Mouse (Mus musculus) MEL (cell line): ENCODE measurements at regions not wholly inside any gene's neighbourhood (a gene's known extent, or its start where the extent isn't known, plus 50 kb on each side); places are given as distances from the start of the nearest gene placed in this dataset.

Experiments used
- DNase-seq: peaks from one replicate; pipeline ENCODE4 v3.0.0; 2011; ENCODE audit warnings: low read depth, low spot score
- H3K27ac ChIP-seq: 2 replicates; pipeline ENCODE4 v1.5.1; 2012; ENCODE audit warnings: low read depth, mild to moderate bottlenecking, control low read depth, low read length, moderate library complexity; ENCODE audit not compliant: control insufficient read depth
- H3K27me3 ChIP-seq, 2 experiments: fragments of 150-350 bp in 1 of 2; sonication (generic) in 1 of 2; 2 replicates each; pipeline ENCODE4 v1.6.1; 2012; ENCODE audit warnings: low read length in 2 of 2, mild to moderate bottlenecking in 2 of 2, improper control_type of control experiment in 1 of 2, moderate library complexity in 1 of 2; ENCODE audit not compliant: insufficient read depth in 2 of 2, control insufficient read depth in 1 of 2
- H3K36me3 ChIP-seq, 2 experiments: 2 replicates each; pipeline ENCODE4 v1.6.1; 2012 to 2014; ENCODE audit warnings: low read length in 2 of 2, improper control_type of control experiment in 1 of 2, inconsistent platforms in 1 of 2, mild to moderate bottlenecking in 1 of 2; ENCODE audit not compliant: insufficient read depth in 2 of 2, control insufficient read depth in 1 of 2
- H3K4me1 ChIP-seq, 2 experiments: fragments of 150-350 bp in 1 of 2; sonication (generic) in 1 of 2; 2 replicates each; pipeline ENCODE4 v1.6.1; 2012; ENCODE audit warnings: low read length in 2 of 2, improper control_type of control experiment in 1 of 2, mild to moderate bottlenecking in 1 of 2; ENCODE audit not compliant: insufficient read depth in 2 of 2, control insufficient read depth in 1 of 2
- H3K4me3 ChIP-seq, 2 experiments: fragments of 150-350 bp in 1 of 2; sonication (generic) in 1 of 2; 2 replicates each; pipeline ENCODE4 v1.5.1; 2012; ENCODE audit warnings: low read depth in 2 of 2, low read length in 2 of 2, mild to moderate bottlenecking in 2 of 2, moderate library complexity in 2 of 2, control low read depth in 1 of 2, improper control_type of control experiment in 1 of 2; ENCODE audit not compliant: control insufficient read depth in 1 of 2, insufficient read depth in 1 of 2
- H3K79me2 ChIP-seq: 2 replicates; pipeline ENCODE4 v1.6.1; 2012; ENCODE audit warnings: mild to moderate bottlenecking, low read length, moderate library complexity; ENCODE audit not compliant: control insufficient read depth, poor library complexity, insufficient read depth
- H3K9ac ChIP-seq: 2 replicates; pipeline ENCODE4 v1.6.1; 2012; ENCODE audit warnings: low read depth, mild to moderate bottlenecking, control low read depth, low read length, moderate library complexity; ENCODE audit not compliant: control insufficient read depth, poor library complexity, severe bottlenecking
- H3K9me3 ChIP-seq: fragments of 150-350 bp; sonication (generic); replicated peaks from 2 replicates; pipeline ENCODE4 v1.6.1; 2012; ENCODE audit warnings: mild to moderate bottlenecking, low read length, improper control_type of control experiment, moderate library complexity; ENCODE audit not compliant: insufficient read depth
- BHLHE40 ChIP-seq: IDR thresholded peaks from 2 replicates; pipeline ENCODE4 v1.6.1; 2012; ENCODE audit warnings: low read depth, mild to moderate bottlenecking, inconsistent platforms, low read length, improper control_type of control experiment, borderline replicate concordance
- CHD1 ChIP-seq: IDR thresholded peaks from 2 replicates; pipeline ENCODE4 v1.6.1; 2012; ENCODE audit warnings: low read depth, mild to moderate bottlenecking, inconsistent platforms, low read length, improper control_type of control experiment
- CTCF ChIP-seq, 3 experiments: IDR thresholded peaks in 2 of 3; conservative IDR thresholded peaks in 1 of 3; 2 replicates each; pipeline ENCODE4 v1.5.1; 2011 to 2012; ENCODE audit warnings: low read length in 3 of 3, low read depth in 2 of 3, mild to moderate bottlenecking in 2 of 3, improper control_type of control experiment in 1 of 3, inconsistent platforms in 1 of 3, mixed read lengths in 1 of 3, moderate library complexity in 1 of 3; ENCODE audit not compliant: control insufficient read depth in 1 of 3, insufficient read depth in 1 of 3, poor library complexity in 1 of 3, severe bottlenecking in 1 of 3
- E2F4 ChIP-seq: IDR thresholded peaks from 2 replicates; pipeline ENCODE4 v1.6.1; 2011; ENCODE audit warnings: low read depth, low read length, improper control_type of control experiment, borderline replicate concordance
- ELF1 ChIP-seq: IDR thresholded peaks from 2 replicates; pipeline ENCODE4 v1.6.1; 2014; ENCODE audit warnings: low read depth, mild to moderate bottlenecking, inconsistent platforms, low read length, improper control_type of control experiment, moderate library complexity
- ETS1 ChIP-seq: IDR thresholded peaks from 2 replicates; pipeline ENCODE4 v1.6.1; 2012; ENCODE audit warnings: low read depth, mild to moderate bottlenecking, inconsistent platforms, low read length, improper control_type of control experiment, moderate library complexity
- GABPA ChIP-seq: IDR thresholded peaks from 2 replicates; pipeline ENCODE4 v1.6.1; 2012; ENCODE audit warnings: low read depth, mild to moderate bottlenecking, inconsistent platforms, low read length, improper control_type of control experiment, moderate library complexity
- HCFC1 ChIP-seq: IDR thresholded peaks from 2 replicates; pipeline ENCODE4 v1.6.1; 2012; ENCODE audit warnings: low read depth, mild to moderate bottlenecking, inconsistent platforms, low read length, improper control_type of control experiment, moderate library complexity
- JUND ChIP-seq: IDR thresholded peaks from 2 replicates; pipeline ENCODE4 v1.6.1; 2011; ENCODE audit warnings: low read depth, mild to moderate bottlenecking, improper control_type of control experiment, low read length
- KAT2A ChIP-seq: conservative IDR thresholded peaks from 2 replicates; pipeline ENCODE4 v1.6.1; 2012; ENCODE audit warnings: low read depth, low read length, improper control_type of control experiment, inconsistent platforms
- MAZ ChIP-seq: IDR thresholded peaks from 2 replicates; pipeline ENCODE4 v1.6.1; 2012; ENCODE audit warnings: low read depth, mild to moderate bottlenecking, inconsistent platforms, low read length, improper control_type of control experiment
- MEF2A ChIP-seq: IDR thresholded peaks from 2 replicates; pipeline ENCODE4 v1.6.1; 2014; ENCODE audit warnings: low read depth, mild to moderate bottlenecking, inconsistent platforms, low read length, improper control_type of control experiment; ENCODE audit not compliant: poor library complexity, insufficient replicate concordance, severe bottlenecking; ENCODE audit errors: extremely low read depth
- MXI1 ChIP-seq: IDR thresholded peaks from 2 replicates; pipeline ENCODE4 v1.6.1; 2011; ENCODE audit warnings: mild to moderate bottlenecking, low read depth, low read length, improper control_type of control experiment
- MYB ChIP-seq: IDR thresholded peaks from 2 replicates; pipeline ENCODE4 v1.6.1; 2011; ENCODE audit warnings: mild to moderate bottlenecking, low read depth, low read length, improper control_type of control experiment
- NELFE ChIP-seq: IDR thresholded peaks from 2 replicates; pipeline ENCODE4 v1.6.1; 2011; ENCODE audit warnings: low read depth, low read length, improper control_type of control experiment
- POLR2AphosphoS5 ChIP-seq: IDR thresholded peaks from 2 replicates; pipeline ENCODE4 v1.6.1; 2012; ENCODE audit warnings: low read depth, borderline replicate concordance, mild to moderate bottlenecking, inconsistent platforms, low read length, moderate library complexity, mixed read lengths
- RCOR1 ChIP-seq: IDR thresholded peaks from 2 replicates; pipeline ENCODE4 v1.6.1; 2012; ENCODE audit warnings: low read depth, mild to moderate bottlenecking, inconsistent platforms, low read length, improper control_type of control experiment
- SMC3 ChIP-seq: IDR thresholded peaks from 2 replicates; pipeline ENCODE4 v1.6.1; 2011; ENCODE audit warnings: low read depth, low read length, improper control_type of control experiment
- TAL1 ChIP-seq: IDR thresholded peaks from 2 replicates; pipeline ENCODE4 v1.6.1; 2012; ENCODE audit warnings: mild to moderate bottlenecking, inconsistent platforms, low read length, moderate library complexity, mixed read lengths
- TCF12 ChIP-seq: IDR thresholded peaks from 2 replicates; pipeline ENCODE4 v1.6.1; 2014; ENCODE audit warnings: low read depth, mild to moderate bottlenecking, inconsistent platforms, low read length, improper control_type of control experiment, moderate library complexity
- USF2 ChIP-seq, 2 experiments: IDR thresholded peaks; 2 replicates each; pipeline ENCODE4 v1.6.1; 2011 to 2012; ENCODE audit warnings: improper control_type of control experiment in 2 of 2, low read length in 2 of 2, borderline replicate concordance in 1 of 2, inconsistent platforms in 1 of 2, low read depth in 1 of 2, mild to moderate bottlenecking in 1 of 2; ENCODE audit not compliant: insufficient read depth in 1 of 2
- ZC3H11A ChIP-seq: IDR thresholded peaks from 2 replicates; pipeline ENCODE4 v1.6.1; 2012; ENCODE audit warnings: low read depth, mild to moderate bottlenecking, inconsistent platforms, low read length, improper control_type of control experiment
- ZMIZ1 ChIP-seq: IDR thresholded peaks from 2 replicates; pipeline ENCODE4 v1.6.1; 2012; ENCODE audit warnings: low read depth, mild to moderate bottlenecking, inconsistent platforms, low read length, improper control_type of control experiment, moderate library complexity
- ZNF384 ChIP-seq: IDR thresholded peaks from 2 replicates; pipeline ENCODE4 v1.6.1; 2012; ENCODE audit warnings: low read depth, mild to moderate bottlenecking, inconsistent platforms, low read length, improper control_type of control experiment

- Histone ChIP-seq H3K79me2 (no peaks in the 10 kb centered on the region), H3K4me3 (no peak overlapping the region), H3K4me1 (0 out of 4 replicates have a peak, but pooled peaks cover 0 to 2% of the 10 kb centered on the region in 2 experiments), H3K27me3 (no peaks in the 10 kb centered on the region), H3K9ac (no peak overlapping the region), H3K36me3 (peaks cover 0 to 3% of the 10 kb centered on the region in 2 experiments; a peak in 2 of 4 replicates), H3K27ac (no peak overlapping the region), H3K9me3 (no peaks in the 10 kb centered on the region)
- no peak for DNase-seq
- TF ChIP-seq ZC3H11A (no peak), MEF2A (no peak), TAL1 (no peak), CHD1 (no peak), ETS1 (no peak), ZNF384 (no peak), MAZ (no peak), NELFE (no peak), ZMIZ1 (no peak), USF2 (IDR thresholded peaks at IDR 0.05; ENCODE audit: borderline replicate concordance in 1 of 2, insufficient read depth in 1 of 2, low read depth in 1 of 2, low read length in 2 of 2) (no peak), RCOR1 (no peak), CTCF (IDR thresholded peaks at IDR 0.05 in 2 of 3, conservative IDR thresholded peaks at IDR 0.05 in 1 of 3; ENCODE audit: control insufficient read depth in 1 of 3, insufficient read depth in 1 of 3, low read depth in 2 of 3, low read length in 3 of 3, poor library complexity in 1 of 3, severe bottlenecking in 1 of 3) (no peak), BHLHE40 (no peak), GABPA (no peak), POLR2AphosphoS5 (no peak), ELF1 (no peak)
These were observed 329.1 kb downstream of the Tdrd3 start for GRCm38 (mm10) chr14:87745524-87745923.

- no peaks in the 10 kb centered on the region for H3K79me2 ChIP-seq
- H3K36me3 ChIP-seq = peaks cover 0 to 3% of the 10 kb centered on the region in 2 experiments; a peak in 2 of 4 replicates
- TF ChIP-seq E2F4 = no peak
- TF ChIP-seq SMC3 = no peak
- no peak for TF ChIP-seq TAL1
- no peak for TF ChIP-seq RCOR1
- no peak for TF ChIP-seq HCFC1
- no peak for TF ChIP-seq MXI1
- no peak for TF ChIP-seq MEF2A
- TF ChIP-seq TCF12 = no peak
- TF ChIP-seq KAT2A = no peak
- no peak for TF ChIP-seq JUND
- no peak for TF ChIP-seq MYB
- no peak for TF ChIP-seq CHD1
- no peak overlapping the region for H3K27ac ChIP-seq
- no peak overlapping the region for H3K4me3 ChIP-seq
- 0 out of 4 replicates have a peak, but pooled peaks cover 0 to 2% of the 10 kb centered on the region in 2 experiments for H3K4me1 ChIP-seq
- no peaks in the 10 kb centered on the region for H3K9me3 ChIP-seq
- no peak overlapping the region for H3K9ac ChIP-seq
- no peak for DNase-seq
- H3K27me3 ChIP-seq = no peaks in the 10 kb centered on the region
These were observed 329.6 kb downstream of the Tdrd3 start for GRCm38 (mm10) chr14:87746011-87746410.
